Mouse (Mus musculus) thymus, adult 2 months (tissue): Measurements from ENCODE around the gene 4930558K02Rik.

Experiments
- CTCF ChIP-seq: fragments of 200-500 bp; IDR thresholded peaks from 2 replicates; pipeline ENCODE4 v1.5.1; 2012; ENCODE audit warnings: mild to moderate bottlenecking, control low read depth, low read length, moderate library complexity, borderline replicate concordance; ENCODE audit not compliant: control insufficient read depth, poor library complexity, insufficient read depth; ENCODE audit errors: extremely low read depth
- POLR2A ChIP-seq: fragments of 200-500 bp; IDR thresholded peaks from 2 replicates; pipeline ENCODE4 v1.6.1; 2012; ENCODE audit warnings: mild to moderate bottlenecking, low read length, control low read depth, moderate library complexity; ENCODE audit not compliant: control insufficient read depth, poor library complexity, insufficient read depth; ENCODE audit errors: extremely low read depth

GRCm38 (mm10) chr1:161917940-161918484 is 61.4 kb downstream of the 4930558K02Rik start:
- no peak for TF ChIP-seq CTCF
- no peak for TF ChIP-seq POLR2A
